Mouse (Mus musculus): Measurements from ENCODE around the gene Olfr1333.

GRCm38 (mm10) chr4:118864349-118864748, 28.3 kb upstream of the Olfr1333 start, which contains the start of gene Olfr1331:
- TF ChIP-seq CTCF (IDR thresholded peaks at IDR 0.05) (no peak), POLR2A (IDR thresholded peaks at IDR 0.05; ENCODE audit: insufficient read depth, low read depth, low read length) (no peak), EP300 (IDR thresholded peaks at IDR 0.05; ENCODE audit: insufficient read depth, low read depth, low read length) (no peak)

Measured in heart, adult 2 months (tissue).